Mouse (Mus musculus) intestine, embryonic 16.5 days (tissue): ENCODE measurements at regions not wholly inside any gene's neighbourhood (a gene's known extent, or its start where the extent isn't known, plus 50 kb on each side); places are given as distances from the start of the nearest gene placed in this dataset.

ENCODE experiments used
- ATAC-seq: fragments of 200-750 bp; cut with Nextera tagmentation; 2 replicates; pipeline ENCODE4 v1.8.0; 2017; ENCODE audit warnings: moderate TSS enrichment, moderate library complexity
- H3K27ac ChIP-seq: fragments of 300-500 bp; sonication (generic); 2 replicates; pipeline ENCODE4 v1.5.1; 2014; ENCODE audit warnings: mild to moderate bottlenecking, low read length
- H3K27me3 ChIP-seq: fragments of 300-500 bp; sonication (generic); replicated peaks from 2 replicates; pipeline ENCODE4 v1.6.1; 2014; ENCODE audit warnings: low read length, control low read depth, mixed read lengths; ENCODE audit not compliant: control insufficient read depth, insufficient read depth
- H3K36me3 ChIP-seq: fragments of 300-500 bp; sonication (generic); 2 replicates; pipeline ENCODE4 v1.6.1; 2014; ENCODE audit warnings: low read length, control low read depth; ENCODE audit not compliant: control insufficient read depth, insufficient read depth
- H3K4me1 ChIP-seq: fragments of 300-500 bp; sonication (generic); 2 replicates; pipeline ENCODE4 v1.6.1; 2014; ENCODE audit warnings: low read length, control low read depth, mixed read lengths; ENCODE audit not compliant: control insufficient read depth, insufficient read depth
- H3K4me2 ChIP-seq: fragments of 300-500 bp; sonication (generic); 2 replicates; pipeline ENCODE4 v1.6.1; 2014; ENCODE audit warnings: low read depth, low read length, control low read depth
- H3K4me3 ChIP-seq: fragments of 300-500 bp; sonication (generic); 2 replicates; pipeline ENCODE4 v1.5.1; 2014; ENCODE audit warnings: mild to moderate bottlenecking, low read length
- H3K9ac ChIP-seq: fragments of 300-500 bp; sonication (generic); 2 replicates; pipeline ENCODE4 v1.6.1; 2014; ENCODE audit warnings: low read depth, low read length
- H3K9me3 ChIP-seq: fragments of 300-500 bp; sonication (generic); 2 replicates; pipeline ENCODE4 v1.6.1; 2016; ENCODE audit warnings: low read length, control low read depth; ENCODE audit not compliant: control insufficient read depth
- WGBS: fragments of 180-500 bp; shearing (Covaris S2); extraction: QIAGEN DNeasy Blood & Tissue Kit; methylation state at CpG from one replicate; pipeline ENCODE4 v1.1.7; 2014; 5-methylcytosine and 5-hydroxymethylcytosine counted together

GRCm38 (mm10) chr14:48054719-48055118 lies 65.9 kb upstream of the Peli2 start:
- H3K9ac ChIP-seq: no peak overlapping the region
- no peaks in the 10 kb centered on the region for H3K27me3 ChIP-seq
- WGBS: 81% methylated on average over 3 of the region's 3 CpGs
- H3K4me2 ChIP-seq: no peak overlapping the region
- H3K36me3 ChIP-seq: no peaks in the 10 kb centered on the region
- no peaks in the 10 kb centered on the region for H3K9me3 ChIP-seq
- H3K27ac ChIP-seq: no peak overlapping the region
- no peak for ATAC-seq
- no peaks in the 10 kb centered on the region for H3K4me1 ChIP-seq
- no peak overlapping the region for H3K4me3 ChIP-seq

GRCm38 (mm10) chr14:48055861-48056260 lies 64.8 kb upstream of the Peli2 start:
- Histone ChIP-seq H3K27ac (no peak overlapping the region), H3K4me2 (no peak overlapping the region), H3K4me3 (no peak overlapping the region), H3K4me1 (no peaks in the 10 kb centered on the region), H3K9me3 (no peaks in the 10 kb centered on the region), H3K36me3 (no peaks in the 10 kb centered on the region), H3K9ac (no peak overlapping the region), H3K27me3 (no peaks in the 10 kb centered on the region)
- 81% methylated on average over 2 of the region's 2 CpGs for WGBS
- ATAC-seq: no peak

- Histone ChIP-seq H3K27me3 (no peaks in the 10 kb centered on the region), H3K4me1 (no peaks in the 10 kb centered on the region), H3K9me3 (no peaks in the 10 kb centered on the region), H3K36me3 (no peaks in the 10 kb centered on the region), H3K9ac (no peak overlapping the region), H3K4me3 (no peak overlapping the region), H3K27ac (no peak overlapping the region), H3K4me2 (no peak overlapping the region)
- ATAC-seq: peak; percentile 48; the same call in 1 of the 2 replicates
- 65% methylated on average over 9 of the region's 9 CpGs for WGBS
These were observed 62.3 kb upstream of the Peli2 start for GRCm38 (mm10) chr14:48058234-48058868.

GRCm38 (mm10) chr14:48059664-48060455 lies 60.8 kb upstream of the Peli2 start:
- H3K4me1 ChIP-seq: no peaks in the 10 kb centered on the region
- H3K4me2 ChIP-seq: no peak overlapping the region
- H3K4me3 ChIP-seq: no peak overlapping the region
- H3K9me3 ChIP-seq: no peaks in the 10 kb centered on the region
- H3K36me3 ChIP-seq: no peaks in the 10 kb centered on the region
- ATAC-seq: no peak
- WGBS: 68% methylated on average over 15 of the region's 15 CpGs
- no peak overlapping the region for H3K9ac ChIP-seq
- no peak overlapping the region for H3K27ac ChIP-seq
- H3K27me3 ChIP-seq: no peaks in the 10 kb centered on the region

- Histone ChIP-seq H3K4me1 (0 out of 2 replicates have a peak, but pooled peaks cover 3% of the 10 kb centered on the region), H3K4me3 (no peak overlapping the region), H3K9ac (no peak overlapping the region), H3K9me3 (no peaks in the 10 kb centered on the region), H3K4me2 (no peak overlapping the region), H3K36me3 (no peaks in the 10 kb centered on the region), H3K27ac (no peak overlapping the region), H3K27me3 (no peaks in the 10 kb centered on the region)
- no peak for ATAC-seq
- 73% methylated on average over 3 of the region's 3 CpGs for WGBS
These were observed 52.0 kb upstream of the Peli2 start for GRCm38 (mm10) chr14:48068641-48069040.
